ENCODE assay signal across 13 mouse cellular contexts in genomic region chr2:9749829-9750788, GRCm38 (mm10).
DNase-seq lines count a peak whose midpoint lies in the region; ATAC-seq and TF ChIP-seq lines count a peak whose summit lies in the region.
"Had no signal": no experiment of that assay in that cellular context is flagged by ENCODE, and none has a peak within 500 bp of the region (broad histone marks: within the 10 kb centered on the region; RNA-seq: fewer than 3 reads in every experiment).

No protein-coding gene starts in this region.

- H3K9me3 ChIP-seq in lung, postnatal 0 days (ENCODE audit: low read length) = no peaks in the 10 kb centered on the region
- H3K9me3 ChIP-seq: G1E; limb, embryonic 15.5 days had no signal

- no peak overlapping the region; the same call in 1 of the 2 replicates for H3K4me2 ChIP-seq in lung, postnatal 0 days (replicated peaks; ENCODE audit: low read depth, low read length)
- H3K4me2 ChIP-seq: limb, embryonic 15.5 days had no signal

- H3K36me3 ChIP-seq in lung, postnatal 0 days (ENCODE audit: insufficient read depth, low read length) = no peaks in the 10 kb centered on the region
- H3K36me3 ChIP-seq: G1E; limb, embryonic 15.5 days had no signal

- peak; percentile 49; the same call in 1 of the 2 replicates for ATAC-seq in lung, postnatal 0 days
- ATAC-seq in erythroblast, adult 5-6 weeks (replicated peaks; ENCODE audit: low FRiP score, poor library complexity, severe bottlenecking) = no peak

- H3K4me3 ChIP-seq in lung, postnatal 0 days (ENCODE audit: low read depth, low read length) = no peak overlapping the region
- H3K4me3 ChIP-seq: limb, embryonic 15.5 days had no signal

- H3K4me1 ChIP-seq in lung, postnatal 0 days (ENCODE audit: insufficient read depth, low read depth, low read length) = peaks cover 4% of the 10 kb centered on the region; the same call in 1 of the 2 replicates
- H3K4me1 ChIP-seq: limb, embryonic 15.5 days had no signal

- no peak for TF ChIP-seq CTCF in lung, postnatal 0 days (IDR thresholded peaks at IDR 0.05)

- no peak overlapping the region for H3K9ac ChIP-seq in lung, postnatal 0 days (replicated peaks; ENCODE audit: low read depth)
- H3K9ac ChIP-seq: limb, embryonic 15.5 days had no signal

- WGBS in lung, postnatal 0 days = 33% methylated on average over 11 of the region's 11 CpGs

- intact Hi-C loops in heart, postnatal 25 days (cut with DNase I) = no loop called here
- intact Hi-C loops in left cerebral cortex, postnatal 25 days (cut with DNase I) = no loop called here

- no peak overlapping the region for H3K27ac ChIP-seq in lung, postnatal 0 days (ENCODE audit: low read length)
- H3K27ac ChIP-seq: limb, embryonic 15.5 days; stomach, postnatal 0 days had no signal

- TF ChIP-seq EP300 in lung, postnatal 0 days (IDR thresholded peaks at IDR 0.05) = no peak

- DNase-seq in heart, adult 18-20 months = peak; percentile 11 to 43
- DNase-seq in heart, postnatal 25 days (ENCODE audit: low spot score) = no peak
- peak; percentile 78 for DNase-seq in CD4-positive, CD25-positive, alpha-beta regulatory T cell, adult 2 months (ENCODE audit: low read depth, low spot score)
- DNase-seq in adrenal gland, postnatal 25 days = peak; percentile 31
- peak; percentile 49 for DNase-seq in lung, postnatal 0 days (ENCODE audit: low spot score)
- DNase-seq in left cerebral cortex, postnatal 25 days (ENCODE audit: low spot score in 2 of 2) = no peak
- no peak for DNase-seq in cerebellum, adult 11-12 months
- DNase-seq: kidney, postnatal 25 days; midbrain, embryonic 14.5 days had no signal

- no peaks in the 10 kb centered on the region for H3K27me3 ChIP-seq in lung, postnatal 0 days (replicated peaks; ENCODE audit: insufficient read depth, low read length)
- H3K27me3 ChIP-seq: limb, embryonic 15.5 days had no signal

Comparison
In these comparisons a context has a peak if more than half of its experiments do, and no peak if none do; other contexts are left out.
1. DNase-seq: peak in heart, adult 18-20 months (2 of 2), CD4-positive, CD25-positive, alpha-beta regulatory T cell, adult 2 months (single experiment), adrenal gland, postnatal 25 days (single experiment) and lung, postnatal 0 days (single experiment); none in heart, postnatal 25 days (single experiment), left cerebral cortex, postnatal 25 days (0 of 2) and cerebellum, adult 11-12 months (single experiment).